Mouse (Mus musculus): ENCODE measurements around the gene Camk2b.

DNA sequence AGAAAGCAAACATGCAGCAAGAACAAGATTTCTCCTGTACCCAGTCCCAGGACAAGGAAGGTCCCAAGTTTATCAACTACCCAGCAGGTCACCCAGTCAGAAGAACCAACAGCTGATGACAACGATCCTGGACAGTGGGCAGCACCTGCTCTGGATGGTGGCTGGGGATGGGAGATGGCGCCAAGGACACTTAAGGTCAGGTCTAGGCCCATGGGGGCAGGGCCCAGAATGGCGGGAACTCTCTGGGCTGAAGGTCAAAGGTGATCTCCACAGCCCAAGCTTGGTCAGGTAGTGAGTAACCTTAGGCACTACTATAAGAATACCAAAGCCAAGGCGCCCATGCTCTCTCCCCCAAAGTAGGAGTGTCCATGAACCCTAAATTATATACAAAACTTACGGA, 4.3 kb downstream of the Camk2b start:
- no peak for TF ChIP-seq POLR2A (IDR thresholded peaks at IDR 0.05; ENCODE audit: insufficient read depth, low read depth, low read length)
- no peak for TF ChIP-seq CTCF (IDR thresholded peaks at IDR 0.05; ENCODE audit: insufficient read depth, low read depth, low read length)
